Mouse (Mus musculus): Measurements from ENCODE around the gene Suclg2.
"Not testable (repeated sequence)": the region's sequence is repeated elsewhere in the genome, so short reads cannot be mapped to it uniquely, and the experiment has no call there.

Suclg2 gene

DNA sequence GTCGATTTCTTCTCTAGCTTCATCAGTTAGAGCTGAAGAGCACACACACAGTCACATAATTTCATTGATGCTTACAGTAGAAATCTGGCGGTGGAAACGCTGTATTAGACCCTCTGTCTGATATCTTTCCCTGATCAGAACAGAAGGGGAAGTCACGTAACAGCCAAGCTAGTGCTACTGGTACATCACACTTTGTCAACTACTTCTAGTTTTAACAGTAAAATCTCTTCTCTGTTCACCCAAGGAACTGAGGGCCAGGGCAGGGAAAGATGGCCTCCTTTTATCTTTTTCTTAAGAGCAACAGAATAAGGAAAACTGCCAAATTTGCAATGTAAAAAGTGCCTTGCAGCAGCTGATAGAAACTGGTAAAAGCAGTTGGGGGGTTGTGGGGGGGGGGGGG is 97.8 kb downstream of the Suclg2 start:
- DNase-seq (ENCODE audit: low spot score): no peak

DNA sequence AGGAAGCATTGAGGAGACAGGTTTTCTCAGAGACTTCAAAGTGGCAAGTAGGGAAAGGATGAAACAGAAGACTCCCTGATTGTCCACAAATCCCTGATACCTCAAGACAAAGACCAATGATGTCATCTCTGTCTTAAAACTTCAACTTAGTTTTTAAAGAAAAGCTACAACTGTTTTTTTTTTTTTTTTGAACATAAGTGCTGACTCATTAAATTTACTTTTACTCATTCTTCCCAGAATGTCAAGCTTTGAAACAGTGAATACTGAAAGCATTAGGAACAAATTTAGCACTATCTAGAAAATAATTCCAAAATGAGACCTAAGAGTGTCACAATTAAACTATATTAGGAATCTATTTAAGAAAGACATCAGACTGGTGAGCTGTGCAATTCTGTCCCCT is 98.8 kb downstream of the Suclg2 start:
- no peak for DNase-seq (ENCODE audit: low spot score)

DNA sequence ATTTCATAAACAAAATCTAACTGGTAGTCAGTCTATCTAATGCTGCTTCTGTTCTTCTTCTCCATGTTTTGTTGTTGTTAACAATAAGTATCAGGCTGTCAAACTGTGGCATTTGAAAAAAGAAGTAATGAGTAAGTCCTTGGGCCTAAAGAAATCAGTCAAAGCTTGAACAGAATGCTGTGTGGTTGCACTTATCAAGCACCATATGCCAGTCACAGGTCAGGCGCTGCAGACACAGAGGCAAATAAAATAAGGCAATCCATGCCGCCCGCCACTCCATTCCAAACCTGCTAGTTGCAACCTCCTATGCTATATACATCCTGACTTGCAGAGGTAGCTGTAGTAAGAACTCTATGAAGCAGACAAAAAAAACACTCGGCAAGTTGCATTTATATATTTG is 100.2 kb downstream of the Suclg2 start:
- no peak for DNase-seq (ENCODE audit: low spot score)

DNA sequence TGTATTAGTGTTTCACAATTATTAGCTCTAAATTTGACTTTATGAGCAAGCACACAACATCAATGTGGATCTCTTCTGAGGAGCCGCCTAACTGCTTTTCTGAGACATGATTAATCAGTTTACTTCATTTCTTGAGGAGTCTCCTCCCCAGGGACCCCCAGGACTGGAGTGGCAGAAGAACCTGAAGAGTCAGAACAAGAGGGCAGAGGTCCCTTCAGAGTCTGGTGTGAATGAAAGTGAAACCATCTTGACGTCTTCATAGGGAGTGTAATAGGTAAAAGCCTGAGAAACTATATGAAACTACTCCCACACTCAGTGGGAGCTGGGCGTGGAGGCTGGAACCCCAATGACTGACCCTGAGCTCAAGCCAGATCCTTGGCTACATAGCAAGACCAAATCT is 105.4 kb downstream of the Suclg2 start:
- no peak for DNase-seq (ENCODE audit: low spot score)

- DNase-seq (ENCODE audit: low spot score): no peak
Observed at GRCm38 (mm10) chr6:95612412-95613022, 106.1 kb downstream of the Suclg2 start.

GRCm38 (mm10) chr6:95611059-95611458 is 107.5 kb downstream of the Suclg2 start:
- no peak for DNase-seq (ENCODE audit: low spot score)

- no peak for DNase-seq (ENCODE audit: low spot score)
Observed at GRCm38 (mm10) chr6:95608123-95608522, 110.5 kb downstream of the Suclg2 start.

DNA sequence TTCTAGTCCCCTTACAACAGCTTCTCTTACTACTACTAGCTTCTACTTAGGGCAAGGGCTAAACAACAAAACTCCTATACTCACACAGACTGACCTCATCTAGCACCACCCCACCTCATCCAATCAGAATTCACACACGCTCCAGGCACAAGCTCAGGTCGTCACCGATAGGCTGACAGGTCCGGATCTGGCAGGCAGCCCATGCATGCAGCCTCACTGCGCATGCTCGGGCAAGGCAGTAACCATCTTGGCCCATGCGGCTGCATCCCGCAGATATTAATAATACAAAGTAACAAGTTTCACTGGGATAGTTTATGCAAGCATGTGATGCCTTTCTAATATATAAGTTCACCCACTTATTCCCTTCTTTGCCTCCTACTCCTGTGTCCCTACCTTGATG is 117.9 kb downstream of the Suclg2 start:
- DNase-seq (ENCODE audit: low spot score): not testable (repeated sequence)

- DNase-seq (ENCODE audit: low spot score): peak; percentile 29
Observed at GRCm38 (mm10) chr6:95596766-95597750, 121.5 kb downstream of the Suclg2 start.

DNA sequence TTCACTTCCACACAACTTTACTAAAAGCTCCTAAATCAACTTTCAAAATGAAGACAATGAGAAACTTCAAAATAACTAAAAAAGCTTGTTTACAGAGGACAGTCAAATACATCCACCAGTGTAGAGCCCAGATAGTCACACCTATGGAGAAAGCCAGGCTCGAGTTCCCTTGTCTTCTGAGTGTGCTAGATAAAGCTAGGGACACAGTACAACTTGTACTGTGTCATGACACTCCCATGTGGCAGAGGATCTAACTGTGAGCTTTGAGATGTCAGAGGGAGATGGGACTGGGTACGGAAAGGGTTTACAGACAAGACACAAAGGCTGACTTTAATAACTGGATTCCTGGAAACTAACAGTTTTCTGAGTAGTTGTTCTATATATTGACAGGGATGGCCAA is 122.7 kb downstream of the Suclg2 start:
- no peak for DNase-seq (ENCODE audit: low spot score)

GRCm38 (mm10) chr6:95594239-95594638 is 124.4 kb downstream of the Suclg2 start:
- DNase-seq (ENCODE audit: low spot score): peak; percentile 13

DNA sequence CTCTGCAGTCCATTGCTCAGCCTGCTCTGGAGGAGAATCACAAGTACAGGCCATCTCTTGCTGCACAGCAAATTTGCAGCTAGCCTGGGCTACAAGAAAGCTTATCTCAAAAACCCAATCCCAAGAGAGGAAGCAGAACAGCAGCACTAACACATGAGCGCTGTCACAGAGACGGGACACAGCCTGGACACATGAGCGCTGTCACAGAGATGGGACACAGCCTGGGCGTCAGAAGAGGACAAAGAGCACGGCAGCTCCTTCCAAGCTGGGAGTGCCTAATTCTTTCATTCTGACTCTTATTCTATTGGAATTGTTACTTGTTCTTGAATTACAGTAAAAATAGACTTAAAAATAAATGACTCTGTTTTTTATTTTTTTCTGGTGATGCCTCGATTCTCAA is 126.2 kb downstream of the Suclg2 start:
- no peak for DNase-seq (ENCODE audit: low spot score)

DNA sequence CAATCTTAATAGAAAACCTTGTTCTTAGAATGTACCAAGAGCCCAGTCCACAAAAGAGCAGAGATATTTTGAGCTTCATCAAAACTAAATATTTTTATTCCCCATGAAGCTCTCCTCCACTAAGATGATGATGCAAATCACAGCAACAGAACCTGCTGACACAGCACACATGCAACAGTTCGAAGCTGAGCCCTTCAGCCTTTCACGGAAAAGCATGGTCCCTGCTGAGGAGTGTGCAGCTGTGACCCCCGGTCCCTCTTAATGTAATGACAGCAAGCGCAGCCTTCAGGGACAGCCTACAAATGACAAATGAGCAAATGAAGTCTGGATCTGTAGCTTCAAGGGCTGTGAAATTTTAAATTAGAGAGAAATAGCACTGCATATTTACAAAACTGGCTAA is 128.1 kb downstream of the Suclg2 start:
- no peak for DNase-seq (ENCODE audit: low spot score)

DNA sequence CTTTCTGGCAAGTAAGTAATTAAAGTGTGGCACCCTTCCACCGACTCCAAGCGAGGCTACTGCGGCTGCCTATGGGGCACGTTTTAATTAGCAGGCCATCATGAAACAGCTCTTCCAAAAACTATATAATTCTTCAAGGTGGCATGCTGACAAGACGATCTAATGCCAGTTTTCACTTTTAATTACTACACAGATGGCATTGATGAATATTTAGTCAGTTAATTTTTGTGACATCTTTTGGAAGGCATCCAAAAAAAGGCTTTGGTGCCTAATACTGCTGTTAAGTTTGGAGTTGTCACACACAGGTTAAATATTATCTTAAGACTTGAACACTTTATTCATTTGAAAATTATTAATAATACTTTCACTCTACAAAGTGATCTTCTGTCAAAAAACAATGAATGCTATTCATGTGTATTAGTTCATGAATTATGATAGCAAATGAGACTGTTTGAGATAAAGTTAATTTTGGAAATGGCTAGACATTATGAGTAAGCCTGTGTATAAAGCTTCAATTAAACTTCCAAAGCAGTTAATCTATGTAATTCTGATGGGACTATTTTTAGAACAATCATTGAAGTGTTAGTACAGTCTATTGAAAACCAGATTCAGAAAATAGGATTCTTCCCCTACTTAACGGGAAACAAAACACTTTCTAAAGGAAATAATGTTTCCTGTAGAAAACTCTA is 131.3 kb downstream of the Suclg2 start:
- DNase-seq (ENCODE audit: low spot score): no peak

DNA sequence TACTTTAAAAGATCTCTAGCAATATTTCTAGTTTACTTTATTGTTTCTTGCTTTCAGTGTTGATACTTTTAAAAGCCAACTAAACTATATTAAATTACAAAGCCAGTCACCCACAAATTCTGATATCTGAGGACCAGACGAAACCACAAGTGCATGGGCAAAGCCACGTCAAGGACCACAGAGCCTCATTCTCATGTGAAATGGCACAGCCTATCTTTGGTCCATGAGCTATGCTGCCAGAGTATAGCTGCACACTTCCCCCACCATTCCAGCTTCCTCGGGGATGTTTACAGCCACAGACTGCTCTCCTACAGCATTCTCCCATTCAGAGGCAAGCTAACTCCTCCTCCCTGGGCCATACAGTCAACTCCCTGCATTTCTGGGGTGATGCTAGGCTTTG is 136.7 kb downstream of the Suclg2 start:
- no peak for DNase-seq (ENCODE audit: low spot score)

DNA sequence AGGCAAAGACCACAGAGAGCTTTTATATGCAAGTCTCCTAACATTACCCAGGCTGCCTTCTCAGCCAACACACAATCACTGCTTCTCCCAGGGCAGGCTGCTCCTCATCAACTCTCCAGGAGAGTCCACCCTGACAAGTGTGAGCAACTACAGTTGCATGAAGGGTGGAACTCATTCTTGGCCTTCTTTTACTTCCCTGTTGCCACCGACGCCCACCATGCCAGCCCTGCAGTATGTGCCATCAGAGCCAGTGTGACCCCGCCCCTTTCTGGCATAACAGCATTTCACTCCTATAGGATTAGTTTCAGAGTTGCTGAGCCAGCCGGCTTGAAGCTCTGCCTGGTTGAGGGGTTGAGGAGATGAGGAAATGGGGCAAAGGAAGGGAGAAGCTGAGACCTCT is 138.8 kb downstream of the Suclg2 start:
- DNase-seq (ENCODE audit: low spot score): no peak

GRCm38 (mm10) chr6:95575531-95575930 is 143.1 kb downstream of the Suclg2 start:
- DNase-seq (ENCODE audit: low spot score): no peak

DNA sequence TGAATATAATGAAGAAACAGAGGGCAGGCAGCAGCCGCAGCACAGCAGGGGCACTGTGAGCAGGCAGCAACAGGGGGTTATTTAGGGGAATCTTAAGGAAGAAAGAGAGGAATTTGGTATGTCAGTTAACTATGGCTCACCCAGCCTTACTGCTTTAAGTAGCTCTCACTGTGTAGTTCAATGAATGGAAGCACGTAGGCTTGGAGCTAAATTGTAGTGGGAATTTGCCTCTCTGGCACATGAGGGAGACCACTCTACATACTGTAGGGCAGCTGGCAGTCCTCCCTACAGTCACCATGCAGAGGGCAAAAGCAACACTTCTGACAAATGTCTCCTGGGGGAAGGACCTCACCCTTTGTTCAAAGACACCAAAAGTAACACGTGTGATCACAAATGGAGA is 143.7 kb downstream of the Suclg2 start:
- DNase-seq (ENCODE audit: low spot score): no peak

DNA sequence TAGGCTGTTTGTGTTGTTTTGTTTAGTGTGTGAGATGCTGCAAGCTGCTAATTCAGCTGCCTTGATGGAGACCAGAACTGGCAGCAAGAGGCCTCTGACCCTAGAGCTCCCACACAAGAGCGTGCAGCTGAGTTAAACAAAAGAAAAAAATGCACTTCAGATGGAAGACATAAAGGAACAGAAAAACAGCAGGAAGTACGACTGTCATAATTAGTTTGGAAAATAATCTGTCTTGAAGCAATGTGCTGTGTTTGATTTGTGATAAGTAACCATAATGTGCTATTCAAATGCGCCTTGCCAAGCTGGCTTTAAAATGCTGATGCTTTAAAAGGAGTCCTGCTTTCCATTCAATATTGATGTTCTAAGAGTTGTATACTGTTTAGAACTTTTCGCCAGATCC is 144.2 kb downstream of the Suclg2 start:
- DNase-seq (ENCODE audit: low spot score): no peak

- DNase-seq (ENCODE audit: low spot score): no peak
Observed at GRCm38 (mm10) chr6:95573035-95573759, 145.4 kb downstream of the Suclg2 start.

GRCm38 (mm10) chr6:95571620-95572019 is 147.0 kb downstream of the Suclg2 start:
- DNase-seq (ENCODE audit: low spot score): no peak

DNA sequence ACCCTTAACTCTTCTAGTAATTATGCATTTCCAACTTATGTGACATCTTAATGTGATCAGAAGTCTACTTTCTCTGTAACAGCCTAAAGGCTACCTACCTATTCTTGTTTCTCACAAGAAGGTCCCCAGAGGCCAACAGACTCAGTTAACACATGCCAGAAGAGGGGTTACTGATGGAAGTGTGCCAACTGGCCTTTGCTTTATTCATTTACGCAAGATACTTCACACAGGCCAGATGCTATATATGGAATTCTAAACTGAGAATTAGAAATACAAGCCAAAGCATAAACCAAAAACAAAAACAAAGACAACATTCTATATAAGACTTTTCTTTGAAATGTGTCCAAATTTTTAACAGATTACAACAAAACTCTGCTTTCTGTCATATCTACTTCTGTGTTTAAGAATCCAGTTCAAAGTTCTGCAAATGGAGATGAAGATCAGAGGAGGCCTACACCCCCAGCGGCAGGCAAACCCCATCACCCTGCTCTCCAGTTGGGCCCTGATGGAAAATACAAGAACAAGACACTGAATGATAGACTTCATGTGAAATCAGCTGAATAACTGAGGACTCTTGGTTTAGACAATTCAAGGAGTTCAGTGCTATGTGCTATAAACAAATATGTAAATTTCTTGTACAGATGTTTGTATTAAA is 155.1 kb downstream of the Suclg2 start:
- DNase-seq (ENCODE audit: low spot score): no peak

Data from ovary, adult 18-20 months (tissue).